Mouse (Mus musculus): Measurements from ENCODE around the gene Ssbp3.
A peak's percentile ranks its signal among the peaks of the same experiment; 100 is the strongest.

Ssbp3 gene

DNA sequence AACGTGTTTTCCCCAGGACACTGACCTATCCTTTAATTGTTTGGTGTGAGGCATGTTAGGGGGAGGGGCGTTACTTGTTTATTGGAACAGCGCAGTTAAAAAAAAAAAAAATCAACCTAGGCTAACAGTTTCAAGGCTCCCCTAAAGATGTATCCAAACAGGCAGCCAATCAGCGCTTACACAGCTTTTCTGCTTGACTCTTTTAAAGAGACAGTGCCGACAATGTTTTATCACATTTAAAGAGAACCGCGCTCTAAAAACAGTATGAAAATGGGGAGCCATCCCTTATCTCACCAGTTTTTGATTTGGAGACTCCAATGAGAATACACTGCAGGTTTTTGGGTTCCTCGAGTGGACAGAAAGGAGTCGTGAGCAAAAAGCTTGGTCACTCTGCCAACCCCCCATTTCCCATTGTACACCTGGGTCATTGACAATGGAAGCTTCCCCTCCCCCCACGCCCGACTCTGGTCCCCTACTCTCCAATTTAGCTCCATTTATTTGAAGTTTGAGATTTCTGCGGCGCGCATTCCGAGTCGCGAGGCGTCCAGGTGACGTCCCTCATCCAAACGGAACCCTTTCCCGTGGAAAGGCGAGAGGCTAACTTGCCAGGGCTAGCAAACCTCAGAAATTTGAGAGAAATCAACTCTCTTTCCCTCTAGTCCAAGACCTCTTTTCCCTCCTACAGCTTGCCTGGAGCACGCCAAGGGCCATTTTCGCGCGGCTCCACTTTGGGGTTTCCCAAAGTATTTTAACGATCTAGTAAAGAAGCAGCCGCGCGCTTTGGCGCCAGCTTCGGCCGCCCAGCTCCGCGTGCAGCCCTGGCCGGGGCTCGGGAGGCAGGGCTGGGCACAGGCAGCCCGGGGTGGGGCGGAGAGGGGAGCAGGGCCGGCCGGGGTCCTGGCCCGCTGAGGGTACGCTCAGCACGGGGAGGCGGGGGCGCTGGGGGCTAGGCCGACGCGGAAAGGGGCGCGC is at the start of gene Ssbp3:
Gene Ssbp3 (plus strand): TSS at position 501 of the 972 bp plus-strand sequence.
- DNase-seq (ENCODE audit: low spot score in 2 of 2) = peak in 1 of 2 experiments; percentile 52

DNA sequence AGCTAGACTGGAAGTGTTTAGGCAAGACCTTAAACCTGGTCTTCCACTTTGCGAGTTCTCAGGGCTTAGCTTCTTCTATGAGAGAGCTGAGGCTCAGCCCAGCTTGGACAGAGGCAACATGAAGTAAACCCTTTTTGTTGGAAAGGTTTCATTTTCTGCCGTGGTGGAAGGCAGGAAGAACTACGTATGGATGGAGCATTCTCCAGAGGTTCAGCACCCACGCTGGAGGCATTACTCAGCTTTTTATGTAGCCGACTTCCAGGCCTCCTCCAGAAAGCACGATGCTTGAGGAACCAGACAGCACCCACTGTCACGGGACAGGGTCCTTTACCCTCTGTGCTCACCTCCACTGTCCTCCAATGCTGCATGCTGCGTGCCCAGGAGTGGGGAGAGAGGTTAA is 48.6 kb upstream of the Ssbp3 start:
- no peak for DNase-seq (ENCODE audit: low spot score in 2 of 2)

DNA sequence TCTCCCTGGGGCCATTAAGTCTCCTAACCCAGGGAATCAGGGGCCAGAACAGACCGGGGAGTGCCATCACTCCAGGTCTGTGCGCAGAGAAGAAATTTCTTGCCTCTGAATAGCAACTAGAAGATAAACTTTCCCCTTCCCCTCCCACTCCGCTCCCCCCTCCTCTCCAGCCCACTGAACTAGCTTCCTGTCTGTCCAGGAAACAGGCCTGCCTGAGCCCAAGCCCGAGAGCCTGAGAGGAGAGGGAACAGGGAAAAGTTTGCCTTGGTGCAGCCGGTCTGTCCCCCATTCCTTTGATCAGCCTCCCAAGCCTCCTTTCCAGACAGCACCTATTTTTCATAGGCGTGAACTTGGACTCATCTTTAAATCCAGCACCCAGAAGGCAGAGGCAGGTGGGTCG is 48.2 kb upstream of the Ssbp3 start:
- DNase-seq (ENCODE audit: low spot score in 2 of 2) = no peak

DNA sequence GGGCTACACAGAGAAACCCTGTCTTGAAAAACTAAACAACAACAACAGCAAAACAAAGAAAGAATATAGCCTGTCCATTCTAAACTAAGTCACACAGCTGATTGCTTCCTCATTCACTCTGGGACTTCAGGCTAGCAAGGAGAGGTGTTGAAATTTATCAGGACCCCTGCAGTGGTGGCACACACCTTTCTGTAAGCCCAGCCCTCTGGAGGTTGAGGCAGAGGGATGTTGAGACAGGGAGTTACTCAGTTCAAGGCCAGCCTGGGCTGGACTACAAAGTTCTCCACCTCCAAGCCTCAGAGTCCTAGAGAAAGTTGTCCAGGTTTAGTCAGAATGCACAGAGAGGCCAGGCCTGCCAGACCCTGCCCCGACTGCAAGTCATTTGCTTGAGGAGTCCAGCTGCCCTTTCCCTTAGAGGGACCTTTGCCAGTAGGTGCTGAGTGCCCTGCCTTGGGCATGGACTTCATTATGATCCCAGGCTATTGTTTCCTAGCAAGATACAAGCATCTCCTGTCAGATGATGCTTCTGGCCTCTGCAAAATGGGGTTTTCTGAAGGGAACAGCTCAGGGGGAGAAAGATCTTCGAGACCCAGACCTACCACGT is 47.6 kb upstream of the Ssbp3 start:
- no peak for DNase-seq (ENCODE audit: low spot score in 2 of 2)

DNA sequence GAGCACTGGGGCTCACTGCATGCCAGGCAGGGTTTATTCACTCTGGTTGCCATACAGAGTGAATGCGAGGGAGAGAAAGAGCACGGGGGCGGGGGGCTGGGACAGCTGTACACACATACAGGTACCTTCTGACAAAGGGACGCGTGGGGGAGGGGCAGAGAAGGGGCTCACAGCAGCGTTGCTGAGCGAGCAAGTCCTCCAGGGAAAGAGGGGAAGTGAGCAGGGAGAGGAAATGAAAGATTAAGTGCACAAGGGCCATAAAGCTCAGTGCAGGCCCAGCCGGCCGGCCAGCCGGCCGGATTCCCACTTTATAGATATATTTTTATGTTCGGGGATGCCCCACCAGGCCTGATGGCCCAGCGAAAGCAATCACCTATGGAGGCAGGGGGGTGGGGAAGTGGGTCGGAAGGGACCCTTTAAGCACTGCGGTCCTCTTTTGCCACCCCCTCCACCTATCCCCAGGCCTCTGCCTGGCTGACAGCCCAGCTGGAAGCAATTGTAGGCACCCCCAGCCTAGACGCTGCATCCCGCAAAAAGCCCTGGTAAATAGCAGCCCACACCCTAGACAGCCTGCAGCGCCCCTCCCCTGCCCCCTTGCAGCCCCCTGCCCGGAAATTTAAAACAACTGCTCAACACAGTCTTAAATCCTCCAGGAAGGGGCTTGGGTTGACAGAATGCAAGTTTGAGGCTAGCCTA is 44.9 kb upstream of the Ssbp3 start:
- DNase-seq (ENCODE audit: low spot score in 2 of 2) = no peak

DNA sequence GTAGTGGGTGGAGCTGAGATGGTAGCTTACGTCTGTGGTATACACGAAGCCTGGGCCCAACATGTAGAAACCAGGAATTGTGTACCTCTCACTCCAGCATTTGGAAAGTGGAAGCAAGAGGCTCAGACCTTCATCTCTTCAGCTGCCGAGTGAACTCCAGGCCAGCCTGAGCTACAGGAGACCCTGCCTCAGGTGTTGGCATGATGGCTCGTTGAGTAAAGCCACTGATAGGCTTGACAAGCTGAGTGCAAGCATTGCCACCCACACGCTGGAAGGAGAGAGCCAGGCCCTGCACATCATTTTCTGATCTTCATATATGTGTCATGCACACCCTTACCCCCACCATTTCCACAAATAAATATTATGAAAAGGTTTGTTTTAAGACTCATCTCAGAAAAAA is 44.1 kb upstream of the Ssbp3 start:
- DNase-seq (ENCODE audit: low spot score in 2 of 2) = no peak

DNA sequence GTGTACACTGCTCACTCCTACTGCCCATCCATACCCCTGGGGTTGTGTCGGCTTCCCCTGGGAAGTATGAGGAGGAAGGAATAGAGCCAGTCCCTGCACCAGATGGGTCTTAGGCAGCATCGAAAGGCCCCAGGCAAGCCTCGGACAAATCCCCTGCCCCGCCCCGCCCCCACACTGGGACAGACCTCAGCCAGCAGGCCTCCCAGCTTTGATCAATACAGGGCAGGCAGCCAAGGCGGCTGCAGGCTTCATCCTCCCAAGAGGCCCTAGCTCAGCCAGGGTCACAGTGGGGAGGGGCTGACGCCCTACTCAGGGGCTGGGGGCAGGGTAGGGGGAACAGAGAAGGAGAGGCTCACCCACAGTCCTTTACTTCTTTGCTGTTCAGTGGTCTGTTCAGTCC is 43.7 kb upstream of the Ssbp3 start:
- DNase-seq (ENCODE audit: low spot score in 2 of 2) = no peak

DNA sequence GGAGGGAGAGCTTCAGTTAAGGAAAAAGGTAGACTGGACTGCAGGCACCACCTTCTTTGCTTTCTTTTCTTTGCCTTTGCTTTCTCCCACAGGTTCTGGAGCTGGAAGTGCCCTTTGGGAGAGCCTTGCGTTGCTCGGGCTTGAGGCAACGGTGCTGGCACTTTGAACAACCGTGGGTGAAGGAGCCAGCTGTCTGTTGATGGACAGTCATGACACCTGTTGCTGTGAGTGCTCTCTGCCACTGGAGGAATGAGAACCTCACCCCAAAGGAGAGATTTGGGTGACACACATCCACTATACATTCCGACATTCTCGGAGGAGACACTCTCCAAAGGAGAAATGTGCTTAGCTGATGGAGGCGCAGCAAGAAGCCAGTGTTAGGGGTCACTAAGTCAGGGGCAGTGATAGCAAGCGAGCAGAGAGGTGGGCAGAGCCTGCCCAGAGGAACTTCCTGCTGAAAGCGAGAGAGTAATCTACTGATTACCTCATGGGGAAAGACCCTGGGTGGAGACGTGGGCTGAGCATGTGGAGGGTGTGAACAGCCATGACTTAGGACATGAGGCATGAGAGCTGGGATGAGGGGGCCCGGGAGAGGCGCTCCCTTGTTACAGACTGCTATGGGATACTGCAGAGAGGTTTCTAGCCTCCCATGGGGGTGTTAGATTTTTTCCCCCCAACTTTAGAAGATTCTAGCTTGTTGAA is 41.6 kb upstream of the Ssbp3 start:
- no peak for DNase-seq (ENCODE audit: low spot score in 2 of 2)

DNA sequence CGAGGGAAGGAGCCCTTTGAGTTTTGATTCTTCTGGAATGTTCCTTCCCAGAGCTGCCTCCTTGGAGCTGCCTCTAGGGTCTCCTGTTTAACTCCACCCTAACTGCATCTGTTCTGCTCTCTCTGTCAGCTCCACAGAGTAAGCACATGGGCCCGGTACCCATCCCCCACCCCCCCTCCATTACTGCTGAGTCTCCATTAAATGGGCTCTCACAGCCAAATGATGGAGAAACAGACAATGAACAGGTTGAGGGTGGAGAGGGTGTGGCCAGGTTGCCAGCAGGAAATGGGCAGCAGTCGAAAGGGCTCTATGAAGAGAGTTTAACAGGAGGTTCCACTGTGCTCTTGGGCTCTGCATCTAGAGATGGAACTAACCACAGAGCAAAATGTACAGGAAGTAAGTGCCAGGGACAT is 41.0 kb upstream of the Ssbp3 start:
- DNase-seq (ENCODE audit: low spot score in 2 of 2) = no peak

DNA sequence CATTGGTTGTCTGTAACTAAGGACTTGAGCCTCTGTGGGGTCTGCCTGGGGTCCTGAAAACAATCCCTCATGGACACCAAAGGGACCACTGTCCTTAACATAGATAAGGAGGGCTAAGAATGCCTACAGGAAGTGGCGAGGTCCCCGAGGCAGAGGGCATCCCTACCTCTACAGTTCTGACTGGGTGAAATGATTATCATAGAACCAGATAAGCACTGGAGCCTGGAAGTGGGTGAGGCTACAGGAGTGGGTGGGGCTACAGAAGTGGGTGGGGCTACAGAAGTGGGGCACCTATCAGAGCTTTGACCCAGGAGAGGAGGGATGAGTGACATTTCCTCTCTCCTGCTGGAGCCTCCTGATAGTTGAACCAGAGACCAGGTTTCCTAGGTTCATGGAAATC is 39.9 kb upstream of the Ssbp3 start:
- no peak for DNase-seq (ENCODE audit: low spot score in 2 of 2)

DNA sequence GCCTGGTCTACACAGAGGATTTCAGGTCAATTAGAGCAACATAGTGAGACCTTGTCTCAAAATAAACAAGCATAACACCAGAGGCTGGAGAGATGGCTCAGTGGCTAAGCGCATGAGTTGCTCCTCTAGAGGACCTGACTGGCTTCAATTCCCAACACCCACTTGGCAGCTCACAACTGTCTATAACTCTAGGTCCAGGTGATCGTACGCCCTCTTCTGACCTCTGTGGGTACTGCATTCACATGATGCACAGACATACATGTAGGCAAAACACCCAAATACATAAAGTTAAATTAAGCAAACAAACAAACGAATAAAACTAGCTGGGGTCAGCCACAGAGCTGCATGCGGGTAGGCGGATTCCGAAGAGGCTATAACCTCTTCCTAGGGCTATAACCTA is 36.0 kb upstream of the Ssbp3 start:
- no peak for DNase-seq (ENCODE audit: low spot score in 2 of 2)

DNA sequence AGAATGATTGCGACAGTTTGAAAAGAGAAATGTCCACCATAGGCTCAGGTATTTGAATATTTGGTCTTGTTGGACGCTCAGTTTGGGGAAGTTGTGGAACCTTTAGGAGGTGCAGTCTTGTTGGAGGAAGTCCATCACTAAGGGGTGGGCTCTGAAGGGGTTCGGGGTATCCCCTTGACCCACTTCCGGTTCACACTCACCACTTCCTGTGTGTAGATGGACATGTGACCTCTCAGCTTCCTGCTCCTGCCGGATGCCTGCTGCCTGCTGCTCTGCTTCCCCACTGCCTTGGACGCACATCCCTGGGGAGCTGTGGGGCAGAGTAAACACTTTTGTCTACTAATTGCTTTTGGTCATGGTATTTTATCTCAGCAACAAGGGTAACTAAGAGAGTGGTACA is 29.4 kb upstream of the Ssbp3 start:
- DNase-seq (ENCODE audit: low spot score in 2 of 2) = no peak

DNA sequence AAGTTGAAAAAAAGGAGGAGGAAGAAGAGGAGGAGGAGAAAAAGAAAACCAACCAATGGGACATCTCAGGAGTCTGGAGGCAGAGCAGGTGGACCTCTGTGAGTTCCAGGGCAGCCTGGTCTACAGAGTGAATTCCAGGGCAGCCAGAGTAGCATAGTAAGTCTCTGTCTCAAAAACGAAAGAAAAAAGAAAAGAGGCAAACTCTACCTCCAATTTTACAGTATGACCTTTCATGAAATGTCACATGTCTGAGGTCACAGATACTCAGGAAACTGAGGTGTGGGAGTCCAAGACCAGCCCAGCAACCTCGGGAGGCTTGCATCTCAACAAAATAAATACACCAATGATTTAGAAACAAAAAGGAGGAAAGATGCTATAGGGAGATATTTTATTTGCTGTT is 27.4 kb upstream of the Ssbp3 start:
- DNase-seq (ENCODE audit: low spot score in 2 of 2) = no peak

DNA sequence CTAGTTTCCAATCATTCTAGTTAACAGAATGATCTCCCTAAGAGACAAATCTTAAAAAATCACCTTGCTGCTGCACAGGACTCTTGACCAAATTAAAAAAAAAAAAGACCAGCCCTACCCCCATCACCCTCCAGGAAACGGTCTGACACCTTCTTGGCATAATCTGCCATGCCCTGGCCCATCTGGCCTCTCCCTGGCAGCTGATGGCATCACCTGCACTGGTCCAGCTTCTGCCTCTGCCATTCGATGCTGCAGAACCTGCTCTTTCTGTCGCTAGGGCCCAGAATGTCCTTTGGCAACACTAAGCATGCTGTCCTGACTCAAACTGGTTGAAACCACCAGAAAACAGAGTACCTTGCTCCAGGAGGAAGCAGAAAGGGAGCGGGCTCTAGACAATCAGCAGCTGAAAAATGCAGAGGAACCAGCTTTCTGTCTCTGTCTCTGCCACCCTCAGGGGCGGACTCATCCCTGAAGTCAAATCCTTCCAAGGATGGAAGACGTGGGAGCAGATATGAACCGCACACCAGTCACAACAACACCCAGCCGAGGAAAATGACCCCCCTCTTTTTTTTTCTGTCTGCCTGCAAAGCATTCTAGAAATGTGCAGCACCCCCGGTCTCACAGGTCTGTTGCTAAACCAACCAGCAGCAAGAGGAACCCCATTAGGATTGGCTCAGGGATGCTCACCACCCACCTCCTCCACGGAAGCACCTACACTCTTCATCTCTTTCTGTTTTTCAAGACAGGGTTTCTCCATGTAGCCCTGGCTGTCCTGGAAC is 24.0 kb upstream of the Ssbp3 start:
- no peak for DNase-seq (ENCODE audit: low spot score in 2 of 2)

DNA sequence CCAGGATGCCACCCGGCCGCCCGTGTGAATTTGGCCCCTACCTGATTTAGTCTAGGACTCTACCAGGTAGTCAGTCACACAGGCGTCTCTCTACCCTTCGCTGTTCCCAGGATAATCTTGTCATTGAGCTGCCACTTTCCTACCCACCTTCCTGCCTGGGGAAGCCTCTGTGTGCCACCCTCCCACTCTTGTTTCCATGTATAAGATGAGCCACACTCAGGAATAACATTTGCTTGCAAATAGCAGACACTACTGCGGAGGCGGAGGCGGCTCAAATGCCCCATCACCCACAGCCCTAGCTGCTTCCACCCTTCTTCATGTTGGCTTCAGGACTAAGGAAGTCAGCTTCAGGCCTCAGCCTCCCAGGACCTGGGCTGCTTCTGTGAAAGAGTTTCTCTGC is 14.4 kb upstream of the Ssbp3 start:
- DNase-seq (ENCODE audit: low spot score in 2 of 2) = peak in 1 of 2 experiments; percentile 36

DNA sequence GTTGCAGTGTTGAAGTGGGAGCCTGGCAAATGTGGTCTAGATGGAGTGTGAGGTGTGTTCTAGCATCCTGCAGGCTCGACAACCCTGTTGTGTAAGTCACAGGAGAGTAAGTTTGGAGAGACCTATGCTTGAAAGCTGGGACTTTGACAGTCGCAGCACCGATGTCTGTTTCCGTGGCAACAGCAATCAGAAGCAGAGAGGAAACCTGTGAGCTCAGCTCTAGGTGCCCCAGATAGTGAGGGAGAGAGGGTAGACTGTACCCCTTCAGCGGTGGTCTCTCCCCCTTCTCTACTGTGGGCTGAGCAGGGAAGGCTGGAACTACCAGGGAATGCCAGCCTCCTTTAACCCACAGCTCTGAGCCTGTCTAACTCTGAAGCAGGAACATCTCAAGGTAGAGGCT is 11.6 kb upstream of the Ssbp3 start:
- no peak for DNase-seq (ENCODE audit: low spot score in 2 of 2)

DNA sequence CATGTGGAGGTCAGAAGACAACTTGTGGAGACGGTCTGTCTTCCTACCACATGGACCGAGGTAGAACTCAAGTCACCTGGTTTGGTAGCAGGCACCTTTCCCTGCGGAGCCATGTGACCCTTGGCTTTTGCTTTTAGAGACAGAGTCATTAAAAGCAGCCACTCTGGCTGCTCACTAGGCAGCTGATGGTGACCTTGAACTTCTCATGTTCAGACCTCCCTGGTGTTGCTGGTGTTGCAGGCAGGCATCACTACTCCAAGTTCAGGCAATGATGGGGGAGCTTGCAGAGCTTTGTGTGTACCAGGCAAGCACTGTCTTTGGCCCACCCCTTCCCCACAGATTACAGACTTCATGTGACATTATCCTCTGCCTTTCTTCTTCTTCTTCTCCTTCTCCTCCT is 11.0 kb upstream of the Ssbp3 start:
- DNase-seq (ENCODE audit: low spot score in 2 of 2) = no peak

DNA sequence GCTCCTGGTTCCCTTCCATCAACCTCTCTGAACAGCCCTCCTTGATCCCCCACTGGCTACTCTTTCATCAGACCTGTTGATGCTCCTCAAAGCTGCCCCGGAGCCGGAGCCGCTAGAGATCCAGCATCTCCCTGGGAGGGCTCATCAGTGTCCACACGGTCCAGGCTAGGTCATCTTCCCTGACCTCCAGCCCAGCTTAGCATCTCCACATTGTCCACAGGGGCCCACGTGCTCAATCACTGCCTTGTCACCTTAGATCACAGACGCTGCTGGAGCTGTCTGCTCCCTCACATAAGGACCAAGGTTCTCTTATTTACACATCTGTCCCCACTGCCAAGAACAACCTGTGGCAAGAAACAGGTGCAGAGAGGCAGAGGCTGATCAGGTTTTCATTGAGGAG is 9.8 kb upstream of the Ssbp3 start:
- no peak for DNase-seq (ENCODE audit: low spot score in 2 of 2)

DNA sequence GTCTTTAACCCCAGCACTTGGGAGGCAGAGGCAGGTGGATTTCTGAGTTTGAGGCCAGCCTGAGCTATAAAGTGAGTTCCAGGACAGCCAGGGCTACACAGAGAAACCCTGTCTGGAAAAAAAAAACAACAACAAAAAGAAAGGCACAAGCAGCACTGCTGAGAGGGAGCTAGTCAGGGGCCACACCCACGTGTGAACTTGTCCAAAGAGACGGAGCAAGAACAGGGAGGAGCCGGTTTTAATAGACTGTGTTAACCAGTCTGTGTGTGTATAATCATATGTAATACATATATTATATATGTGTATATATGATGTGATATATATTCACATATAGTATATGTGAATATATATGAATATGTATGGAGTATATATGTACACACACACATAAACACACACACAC is 8.9 kb upstream of the Ssbp3 start:
- DNase-seq (ENCODE audit: low spot score in 2 of 2) = no peak

DNA sequence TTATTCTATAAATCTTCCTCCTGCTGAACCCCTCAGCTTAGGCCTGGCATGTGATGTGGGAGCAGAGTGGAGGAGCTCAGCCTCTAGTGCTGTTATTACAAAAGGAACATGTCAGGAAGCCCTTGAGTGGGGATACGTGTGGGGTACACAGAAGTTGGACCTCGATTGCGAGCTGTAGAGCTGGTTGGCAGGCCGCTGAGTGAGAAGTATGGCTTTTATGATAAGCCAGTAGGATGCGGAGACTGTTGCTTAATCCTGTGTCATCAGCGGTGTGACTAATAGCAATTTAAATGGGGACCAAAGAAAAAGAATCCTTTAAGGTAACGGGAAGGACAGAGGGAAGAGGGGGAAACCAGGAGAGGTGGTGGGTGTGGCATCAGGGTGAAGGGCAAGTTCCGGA is 8.3 kb upstream of the Ssbp3 start:
- no peak for DNase-seq (ENCODE audit: low spot score in 2 of 2)

DNA sequence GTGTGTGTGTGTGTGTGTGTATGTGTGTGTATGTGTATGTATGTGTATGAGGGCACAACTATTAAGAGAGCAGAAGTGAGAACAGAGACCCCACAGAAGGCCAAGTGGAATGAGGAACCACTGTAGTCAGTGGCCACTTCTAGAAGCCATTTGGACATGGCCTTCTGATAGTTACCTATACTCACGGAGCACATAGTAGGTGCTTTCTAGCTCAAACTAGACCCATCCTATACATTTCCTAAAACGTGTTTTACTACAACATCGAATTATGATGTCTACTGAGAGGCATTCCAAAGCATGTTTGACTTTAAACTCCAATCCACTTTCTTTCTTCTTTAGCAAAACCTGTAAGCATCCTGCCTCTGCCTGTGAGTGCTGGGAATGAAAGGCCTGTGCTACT is 4.6 kb upstream of the Ssbp3 start:
- no peak for DNase-seq (ENCODE audit: low spot score in 2 of 2)

All from frontal cortex, postnatal 14 days (tissue).